Mouse (Mus musculus): Measurements from ENCODE around the gene Vmn1r193.

DNA sequence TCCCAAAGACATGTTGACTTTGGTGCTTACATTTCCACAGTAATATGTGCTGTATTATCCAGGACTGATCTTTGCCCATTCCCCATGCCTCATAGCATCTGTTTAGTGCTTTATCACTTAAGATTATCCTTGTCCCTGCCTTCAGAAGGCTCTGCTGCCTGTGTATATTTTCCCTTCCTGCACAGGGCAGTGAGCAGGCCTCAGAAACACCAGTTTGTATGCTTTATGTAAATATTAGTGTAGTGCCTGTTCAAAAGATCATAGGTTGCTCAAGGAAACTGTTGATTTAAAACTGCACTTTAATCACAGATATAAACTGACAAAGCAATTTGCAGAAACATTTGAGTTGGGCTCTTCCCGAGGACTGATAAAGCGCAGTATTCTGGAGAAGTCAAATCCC is 33.6 kb downstream of the Vmn1r193 start:
- TF ChIP-seq CTCF (IDR thresholded peaks at IDR 0.05; ENCODE audit: low read depth) = no peak
- TF ChIP-seq EP300 (IDR thresholded peaks at IDR 0.05; ENCODE audit: low read depth) = no peak
